Mouse (Mus musculus): ENCODE measurements at regions not wholly inside any gene's neighbourhood (a gene's known extent, or its start where the extent isn't known, plus 50 kb on each side); places are given as distances from the start of the nearest gene placed in this dataset.
A peak's percentile ranks its signal among the peaks of the same experiment; 100 is the strongest.

DNA sequence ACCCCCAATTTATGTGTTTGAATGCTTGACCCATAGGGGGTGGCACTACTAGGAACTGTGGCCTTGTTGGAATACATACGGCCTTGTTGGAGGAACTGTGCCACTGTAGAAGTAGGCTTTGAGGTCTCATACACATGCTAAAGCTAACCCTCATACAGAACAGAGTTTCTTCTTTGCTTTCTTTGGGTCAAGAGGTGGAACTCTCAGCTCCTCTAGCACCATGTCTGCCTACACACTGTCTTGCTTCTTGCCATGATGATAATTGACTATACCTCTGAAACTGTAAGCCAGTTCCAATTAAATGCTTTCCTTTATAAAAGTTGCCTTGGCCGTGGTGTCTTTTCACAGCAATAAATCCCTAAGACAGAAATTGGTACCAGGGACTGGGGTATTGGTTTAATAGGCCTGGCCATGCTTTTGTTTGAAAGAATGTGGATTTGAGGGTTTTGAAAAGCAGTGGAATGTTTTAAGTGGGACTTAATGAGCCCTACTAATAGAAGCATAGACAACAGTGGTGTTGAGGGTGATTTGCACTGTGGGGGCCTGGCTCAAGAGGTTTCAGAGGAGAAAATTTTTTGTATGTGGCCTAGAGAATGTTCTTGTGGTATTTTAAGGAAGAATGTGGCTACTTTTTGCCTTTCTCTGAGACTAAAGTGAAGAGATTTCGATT, 468.7 kb upstream of the Fat1 start:
- peak; percentile 6 for DNase-seq (ENCODE audit: low read depth, low spot score)

- DNase-seq (ENCODE audit: low read depth, low spot score), result peak; percentile 9
Measured at GRCm38 (mm10) chr8:44512876-44513275, 422.4 kb upstream of the Fat1 start.

- no peak for DNase-seq (ENCODE audit: low read depth, low spot score)
Measured at GRCm38 (mm10) chr8:44525915-44526314, 409.3 kb upstream of the Fat1 start.

- no peak for DNase-seq (ENCODE audit: low read depth, low spot score)
Measured at GRCm38 (mm10) chr8:44529696-44530095, 405.6 kb upstream of the Fat1 start.

DNA sequence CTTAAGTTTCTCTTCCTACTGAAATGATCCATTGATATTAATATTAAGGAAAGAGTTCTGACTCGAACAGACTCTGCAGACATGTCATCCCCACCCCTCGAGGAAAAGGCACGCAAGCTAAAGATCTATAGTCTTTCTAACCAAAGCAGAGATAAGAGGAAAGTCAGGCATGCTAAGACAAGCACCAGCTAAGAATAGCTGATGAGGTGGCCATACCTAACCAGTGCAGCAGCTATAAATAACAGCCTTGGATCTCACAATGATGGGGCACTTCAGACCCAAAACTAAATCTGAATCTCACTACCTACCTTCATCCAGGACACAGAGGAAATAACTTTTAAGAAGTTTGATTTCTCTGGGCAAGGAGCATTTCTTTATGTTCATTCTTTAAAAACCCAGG, 386.4 kb upstream of the Fat1 start:
- DNase-seq (ENCODE audit: low read depth, low spot score), result no peak

GRCm38 (mm10) chr8:44559161-44559560, 376.1 kb upstream of the Fat1 start:
- DNase-seq (ENCODE audit: low read depth, low spot score), result no peak

GRCm38 (mm10) chr8:44576314-44576858, 358.9 kb upstream of the Fat1 start:
- no peak for DNase-seq (ENCODE audit: low read depth, low spot score)

GRCm38 (mm10) chr8:44576993-44577392, 358.3 kb upstream of the Fat1 start:
- DNase-seq (ENCODE audit: low read depth, low spot score), result peak; percentile 20
